Mouse (Mus musculus) spleen, postnatal 36 days (tissue): ENCODE data around the gene Apold1.

Experiments
- DNase-seq, 2 experiments: peaks; one replicate each; pipeline ENCODE4 v3.0.0; 2022; ENCODE audit warnings: low spot score in 2 of 2, mixed read lengths in 1 of 2

Apold1 gene

DNA sequence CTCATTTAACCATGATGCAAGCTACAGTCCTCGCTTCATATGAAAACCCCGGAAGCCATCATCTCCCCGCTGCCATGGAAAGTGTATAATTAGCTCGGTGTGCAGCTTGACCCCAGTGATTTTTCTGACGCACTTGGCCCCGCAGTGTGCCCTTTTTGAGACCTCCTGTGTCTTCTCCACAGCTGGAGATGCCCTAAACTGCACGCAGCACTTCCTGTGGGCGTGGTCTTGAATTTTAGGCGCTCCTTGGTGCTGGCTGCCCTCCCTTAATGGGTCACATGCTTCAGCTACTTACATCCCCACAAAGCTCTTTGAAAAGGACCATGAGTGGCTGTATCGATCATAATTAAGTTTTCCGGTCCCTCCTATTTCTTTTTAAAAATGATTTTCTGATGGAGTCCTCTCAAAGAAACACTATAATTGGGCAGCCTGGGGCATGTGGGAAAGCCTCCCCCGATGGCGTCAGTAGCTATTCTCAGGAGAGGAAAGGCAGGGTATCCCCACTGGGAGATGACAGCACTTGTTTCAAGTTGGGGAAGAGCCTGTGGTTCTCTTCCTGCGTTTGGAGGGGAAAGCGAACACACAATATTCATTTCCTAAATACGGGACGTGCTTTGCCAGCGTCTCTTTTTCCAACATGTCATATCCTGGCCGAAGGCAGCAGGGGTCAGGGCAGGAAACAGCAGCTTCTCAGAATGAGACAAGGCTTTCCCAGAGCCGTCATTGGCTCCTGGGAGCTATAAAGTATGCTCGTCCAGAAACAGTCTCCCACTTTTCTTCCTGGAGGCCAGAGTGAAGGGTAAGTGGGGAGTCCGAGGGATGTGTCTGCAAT, at the start of gene Apold1:
Gene Apold1, plus strand, starts transcription at position 488 of the 832 bp plus-strand sequence.
- peak; percentile 46 to 51 for DNase-seq

DNA sequence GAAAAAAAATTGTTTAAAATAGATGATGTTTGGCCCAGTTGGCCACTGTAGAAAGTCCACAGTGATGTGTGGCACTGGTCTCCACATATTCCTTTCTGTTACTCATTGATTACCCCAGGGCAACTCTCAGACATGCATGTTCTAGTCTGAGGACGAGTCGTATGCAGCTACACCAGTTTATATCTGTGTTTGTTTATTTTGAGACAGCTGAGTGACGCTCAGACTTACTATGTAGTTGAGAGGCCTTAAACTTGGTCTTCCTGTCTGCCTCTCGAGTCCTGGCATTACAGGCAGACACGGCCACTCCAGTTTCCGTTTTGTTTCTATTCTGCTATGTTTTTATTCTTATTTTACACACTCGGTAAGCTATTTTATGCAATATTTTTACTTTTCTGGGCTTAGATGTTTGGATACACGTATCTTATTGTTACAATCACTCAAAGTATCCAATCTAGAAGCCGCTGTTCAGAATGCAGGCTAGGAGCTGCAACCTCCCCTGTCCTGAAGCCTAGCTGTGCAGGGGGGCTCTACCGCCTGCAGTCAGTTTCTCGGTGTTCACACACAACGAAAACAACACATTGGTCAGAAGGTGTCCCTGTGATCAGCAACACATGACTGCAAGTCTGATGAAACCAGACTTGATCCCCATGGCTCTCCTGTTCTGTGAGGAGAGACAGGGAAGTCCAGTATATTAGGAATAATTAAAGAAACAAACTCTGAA, 48.9 kb upstream of the Apold1 start:
- DNase-seq = no peak

DNA sequence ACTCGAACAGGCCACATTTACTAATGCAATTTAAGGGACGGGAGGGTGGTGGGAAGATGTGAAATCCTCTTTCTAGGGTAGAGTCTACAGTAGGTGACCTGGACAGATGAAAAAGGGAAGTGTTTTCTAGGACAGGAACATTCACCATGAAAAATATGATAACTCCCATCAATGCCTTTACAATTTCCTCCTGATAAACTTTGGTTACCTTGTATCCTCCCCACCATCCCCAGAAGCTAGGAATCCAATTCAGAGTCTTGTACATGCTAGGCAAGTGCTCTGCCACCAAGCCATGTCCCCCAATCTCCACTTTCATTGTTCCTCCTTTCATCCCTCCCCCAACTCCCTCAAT, 48.3 kb upstream of the Apold1 start:
- no peak for DNase-seq

DNA sequence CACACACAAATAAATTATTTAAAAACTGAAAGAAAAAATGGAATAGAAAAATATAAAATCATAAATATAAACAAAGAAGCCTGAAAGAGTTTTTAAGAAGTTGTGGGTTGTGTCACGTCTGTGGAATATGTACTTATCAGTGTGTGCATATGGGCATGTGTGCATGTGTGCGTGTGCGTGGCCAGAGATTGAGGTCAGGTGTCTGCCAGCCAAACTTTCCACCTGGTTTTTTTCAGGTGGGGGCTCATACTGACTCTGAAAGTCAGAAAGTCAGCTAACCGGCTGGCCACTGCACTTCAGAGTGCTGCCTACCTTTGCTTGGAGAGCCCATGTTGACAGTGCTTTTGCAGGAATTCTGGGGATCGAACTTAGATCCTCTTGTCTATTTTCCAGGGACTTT, 47.2 kb upstream of the Apold1 start:
- DNase-seq = no peak

DNA sequence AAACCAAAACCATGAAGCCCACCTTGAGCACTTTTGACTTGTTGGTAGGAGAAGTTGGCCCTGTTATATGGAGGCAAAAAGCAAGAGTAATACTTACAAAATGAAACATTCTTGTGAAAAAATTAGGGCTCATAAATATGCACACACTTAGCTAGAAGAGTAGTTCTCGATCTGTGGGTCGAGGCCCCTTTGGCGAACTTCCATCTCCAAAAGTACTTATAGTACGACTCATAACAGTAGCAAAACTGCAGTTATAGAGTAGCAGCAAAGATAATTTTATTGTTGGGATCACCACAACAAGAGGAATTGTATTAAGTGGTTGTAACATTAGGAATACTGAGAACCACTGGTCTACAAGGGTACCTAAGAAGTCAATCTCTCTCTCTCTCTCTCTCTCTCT, 41.7 kb upstream of the Apold1 start:
- DNase-seq = no peak

DNA sequence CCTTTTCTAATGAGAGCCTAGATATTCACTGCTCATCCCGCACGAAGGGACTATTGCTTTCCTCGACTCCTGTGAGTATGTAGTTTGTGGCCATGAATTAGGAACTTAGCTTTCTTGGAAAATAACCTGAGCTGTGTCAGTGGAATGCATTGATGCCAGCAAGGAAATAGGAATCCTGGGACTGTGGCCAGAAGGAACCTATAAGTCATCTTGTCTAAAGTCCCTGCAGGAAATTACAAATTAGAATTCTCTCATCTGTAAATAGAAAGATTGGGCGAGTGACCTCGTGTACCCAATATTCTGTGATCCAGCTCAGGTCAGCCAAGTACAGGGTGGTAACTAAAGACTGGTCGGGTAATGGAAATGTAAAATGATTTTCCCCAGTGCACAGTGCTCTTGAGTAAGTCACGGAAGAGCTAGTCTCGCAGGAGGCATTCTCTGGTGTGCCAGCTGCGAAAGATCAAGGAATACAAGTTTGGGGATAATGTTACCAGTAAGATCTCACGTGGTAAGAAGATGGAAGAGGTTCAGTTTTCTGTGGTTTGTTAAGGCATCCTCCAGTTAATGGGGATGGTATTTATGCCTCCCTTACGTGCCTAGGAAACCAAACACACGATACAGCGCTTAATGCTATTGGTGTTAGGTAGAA, 37.6 kb upstream of the Apold1 start:
- no peak for DNase-seq

DNA sequence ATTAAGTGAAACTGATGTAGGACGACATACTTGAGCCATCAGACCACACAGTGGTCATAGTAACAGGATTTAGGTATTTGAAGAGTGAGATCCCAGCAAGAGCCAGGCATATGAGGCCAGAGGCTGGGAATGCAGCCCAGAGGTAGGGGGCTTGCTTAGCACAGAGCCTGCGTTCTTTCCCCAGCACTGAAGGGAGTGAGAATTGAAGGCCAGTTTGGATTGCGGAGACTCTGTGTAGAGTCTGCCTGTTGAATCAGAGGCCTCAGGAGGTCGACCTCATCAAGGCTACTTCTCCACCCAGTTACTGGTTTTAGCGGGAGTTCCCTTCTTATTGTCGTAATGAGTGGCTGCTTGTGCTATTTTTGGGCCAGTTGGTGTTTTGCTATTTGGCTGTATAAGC, 35.5 kb upstream of the Apold1 start:
- DNase-seq = no peak

DNA sequence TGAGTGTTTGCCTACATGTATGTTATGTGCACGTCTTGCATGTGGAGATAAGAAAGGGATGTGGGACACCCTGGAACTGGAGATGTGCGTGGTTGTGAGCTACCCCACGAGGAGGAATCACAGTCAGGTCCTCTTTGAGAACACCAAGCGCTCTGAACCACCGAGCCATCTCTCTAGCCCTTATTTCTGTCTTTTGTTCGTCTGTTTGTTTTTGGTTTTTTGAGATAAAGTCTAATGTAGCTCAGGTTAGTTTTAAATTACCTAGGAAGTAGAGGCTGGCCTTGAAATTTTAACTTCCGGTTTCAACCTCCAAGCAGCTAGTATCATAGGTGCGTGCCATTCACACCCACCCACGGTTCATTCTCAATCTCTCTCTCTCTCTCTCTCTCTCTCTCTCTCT, 34.7 kb upstream of the Apold1 start:
- DNase-seq = no peak

DNA sequence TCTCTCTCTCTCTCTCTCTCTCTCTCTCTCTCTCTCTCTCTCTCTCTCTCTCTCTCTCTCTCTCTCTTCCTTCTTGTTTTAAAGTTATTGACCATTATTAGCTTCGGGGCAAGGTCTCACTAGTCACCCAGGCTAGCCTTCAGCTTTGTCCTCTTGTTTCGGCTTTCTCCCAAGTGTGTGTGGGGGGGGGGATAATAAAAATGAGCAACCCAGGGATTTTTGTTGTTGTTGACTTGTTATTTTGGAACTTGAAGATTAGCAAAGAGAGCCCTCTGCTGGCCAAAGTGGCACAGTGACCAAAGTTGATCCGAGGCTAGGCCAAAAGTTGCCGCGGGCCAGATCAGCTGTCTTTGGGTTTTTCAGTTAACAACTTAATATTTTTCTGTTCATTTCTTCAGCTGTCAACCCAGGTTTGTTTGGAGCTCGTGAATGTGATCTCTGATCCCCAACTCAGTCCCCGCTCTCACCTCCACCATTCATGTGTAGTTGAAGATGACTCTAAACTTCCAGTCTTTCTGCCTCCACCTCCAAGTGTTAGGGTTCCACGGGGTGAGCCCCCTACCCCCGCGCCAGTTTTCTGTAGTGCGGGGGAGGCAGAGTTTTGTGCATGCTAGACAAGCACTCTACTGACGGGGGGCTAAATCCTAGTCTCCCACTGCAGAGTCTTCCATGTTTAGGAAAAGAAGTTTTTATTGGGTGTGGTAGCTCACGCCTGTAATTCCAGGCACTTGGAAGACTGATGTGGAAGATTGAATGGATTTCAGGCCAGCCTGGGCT, 34.0 kb upstream of the Apold1 start:
- peak; percentile 47 to 75 for DNase-seq

DNA sequence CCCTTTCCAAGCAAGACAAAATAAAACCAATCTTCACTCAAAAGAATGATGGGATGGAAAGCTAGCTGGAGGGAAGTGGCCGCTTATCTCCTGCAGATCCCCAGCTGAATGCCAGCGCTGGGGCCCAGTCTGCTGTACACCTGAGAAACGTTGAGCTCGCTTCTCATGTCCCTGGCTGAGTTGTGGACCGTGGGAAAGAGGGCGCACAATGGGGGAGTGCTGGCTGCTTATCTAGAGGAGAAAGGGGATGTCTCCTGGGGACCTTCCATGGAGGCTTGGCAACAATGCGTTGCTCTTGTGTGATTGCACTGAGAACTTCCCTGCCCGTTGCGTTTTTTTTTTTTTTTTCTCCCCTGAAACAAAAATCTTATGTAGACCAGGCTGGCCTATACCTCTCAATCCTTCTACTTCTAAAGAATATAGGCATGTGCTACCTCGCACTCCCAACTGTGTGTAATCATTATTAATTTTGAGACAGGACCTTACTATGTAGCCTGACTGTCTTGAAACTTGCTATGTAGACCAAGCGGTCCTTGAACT, 32.9 kb upstream of the Apold1 start:
- no peak for DNase-seq

DNA sequence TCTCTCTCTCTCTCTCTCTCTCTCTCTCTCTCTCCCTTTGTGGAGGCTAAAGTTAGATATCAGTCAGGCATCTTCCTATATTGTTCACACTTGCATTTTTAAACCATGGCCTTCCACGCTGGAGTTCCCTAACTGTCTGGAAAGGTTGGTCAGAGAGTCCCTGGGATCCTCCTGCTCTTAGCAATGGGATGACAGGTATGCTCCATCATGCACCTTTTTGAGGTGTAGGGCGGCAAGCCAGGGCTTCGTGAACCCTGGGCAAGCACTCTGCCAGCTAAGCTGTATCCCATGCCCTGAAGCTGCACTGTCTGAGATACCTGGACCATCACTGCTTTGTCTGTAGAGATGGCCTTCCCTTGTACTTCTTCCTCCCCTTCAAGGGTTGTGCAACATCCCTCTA, 32.3 kb upstream of the Apold1 start:
- DNase-seq = no peak

DNA sequence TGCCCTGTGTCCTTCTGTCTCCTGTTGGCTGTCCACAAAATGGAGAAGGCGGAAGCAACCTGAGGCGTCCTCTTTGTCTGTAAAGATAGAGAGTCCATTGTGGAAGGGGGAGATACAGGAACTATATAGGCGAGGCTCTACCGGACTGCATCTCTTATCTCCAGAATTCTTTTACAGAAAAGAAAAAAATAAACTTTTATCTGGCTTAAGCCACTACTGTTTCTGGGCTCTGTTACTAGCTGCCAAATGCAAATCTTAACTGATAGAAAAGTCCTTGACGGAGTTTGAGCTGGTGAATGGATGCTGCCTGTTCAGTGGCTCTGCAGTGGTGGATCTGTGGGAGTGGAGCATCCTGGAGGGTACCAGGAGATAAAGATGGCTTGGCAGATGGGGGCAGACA, 30.2 kb upstream of the Apold1 start:
- DNase-seq = no peak

DNA sequence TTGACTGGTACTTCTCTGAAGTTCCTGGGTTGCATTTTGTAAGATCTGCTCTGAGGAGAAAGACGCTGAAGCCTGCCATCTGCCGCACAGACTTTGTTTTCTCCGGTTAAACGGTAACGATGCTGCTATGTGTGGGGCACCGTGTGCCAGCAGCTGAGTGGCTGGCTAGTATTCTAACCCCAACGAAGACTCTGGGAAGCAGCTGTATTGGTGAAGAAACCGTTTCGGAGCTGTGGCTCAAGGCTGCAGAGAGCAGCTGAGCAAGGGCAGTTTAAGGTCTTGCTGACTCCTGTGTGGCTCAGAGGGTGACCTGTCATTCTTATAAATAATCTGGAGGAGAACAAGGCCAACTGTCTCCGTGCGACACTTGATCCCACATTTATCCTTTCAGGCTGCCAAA, 27.5 kb upstream of the Apold1 start:
- no peak for DNase-seq

DNA sequence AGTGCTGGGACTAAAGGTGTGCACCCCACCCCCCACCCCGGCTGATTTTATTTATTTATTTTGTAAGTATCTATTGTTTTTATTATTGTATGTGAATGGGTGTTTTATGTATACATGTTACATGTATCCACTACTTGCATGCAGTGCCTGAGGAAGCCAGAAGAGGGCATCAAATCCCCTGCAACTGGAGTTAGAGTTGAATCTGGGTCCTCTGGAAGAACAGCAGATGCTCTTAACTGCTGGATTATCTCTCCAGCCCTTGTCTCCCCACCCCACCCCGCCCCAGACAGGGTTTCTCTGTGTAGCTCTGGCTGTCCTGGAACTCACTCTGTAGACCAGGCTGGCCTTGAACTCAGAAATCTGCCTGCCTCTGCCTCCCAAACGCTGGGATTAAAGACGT, 25.1 kb upstream of the Apold1 start:
- no peak for DNase-seq

DNA sequence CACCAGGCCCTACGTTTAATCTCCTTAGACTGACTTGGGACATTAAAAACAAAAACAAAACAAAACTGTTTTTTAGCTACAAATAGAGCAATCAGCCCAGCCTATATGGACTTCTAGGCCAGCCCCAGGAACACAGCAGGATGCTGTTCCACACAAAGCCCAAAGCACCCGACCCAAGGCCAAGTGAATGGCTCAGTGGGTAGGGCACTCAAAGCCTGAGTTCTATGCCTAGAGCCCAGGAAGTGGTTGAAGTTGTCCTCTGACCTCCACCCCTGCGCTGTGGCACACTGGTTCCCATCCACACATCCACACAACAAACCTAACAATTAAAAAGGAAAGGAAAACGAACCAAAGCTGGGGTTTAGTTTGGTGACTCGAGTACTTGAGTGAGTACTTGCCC, 20.2 kb upstream of the Apold1 start:
- DNase-seq = no peak

DNA sequence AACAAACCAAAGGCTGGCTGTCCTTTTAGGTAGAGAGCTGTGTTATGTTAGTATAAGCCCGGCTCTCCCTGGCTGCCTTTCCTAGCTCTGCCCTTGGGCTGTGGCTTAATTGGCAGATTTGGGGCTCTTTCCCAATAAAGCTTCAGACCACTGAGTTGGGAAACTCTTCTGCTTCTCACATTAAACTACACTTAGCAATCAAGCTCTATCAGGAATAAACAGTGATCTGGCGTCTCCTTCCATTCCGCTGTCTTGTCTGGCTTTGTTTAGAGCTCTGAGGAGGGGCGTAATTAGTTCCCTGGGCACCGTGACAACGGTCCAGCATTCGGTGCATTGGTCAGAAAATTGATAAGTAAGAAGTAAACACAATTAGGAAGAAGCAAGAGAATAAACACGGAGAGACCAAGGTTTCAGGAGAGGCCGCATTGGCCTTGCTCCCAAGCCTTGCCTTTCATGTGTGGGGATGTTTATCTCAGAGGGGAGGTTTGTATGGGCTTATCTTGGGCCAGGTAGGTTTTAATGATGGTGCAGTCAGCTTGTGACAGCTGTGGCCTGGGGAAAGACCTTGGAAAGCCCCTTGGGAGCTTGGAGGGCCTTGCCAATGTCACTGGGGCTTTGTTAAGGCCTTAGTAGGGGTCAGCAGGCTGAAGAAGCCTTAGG, 19.5 kb upstream of the Apold1 start:
- no peak for DNase-seq

DNA sequence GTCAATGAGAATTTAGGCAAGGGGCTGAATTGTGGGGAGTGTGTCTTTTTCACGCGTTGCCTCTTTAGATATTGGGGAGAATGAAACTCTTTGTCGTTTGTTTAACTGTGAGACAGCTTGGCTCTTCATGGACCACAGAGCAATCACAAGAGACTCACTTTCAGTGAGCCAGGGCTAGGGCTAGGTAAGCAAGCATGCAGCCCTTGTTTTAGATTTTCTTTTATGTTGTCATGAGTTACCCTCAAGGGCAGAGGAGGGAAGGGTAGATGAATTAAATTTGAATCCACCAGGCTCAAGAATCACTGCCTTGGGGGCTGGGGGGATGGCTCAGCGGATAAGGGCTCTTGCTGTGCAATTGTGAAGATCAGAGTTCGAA, 19.0 kb upstream of the Apold1 start:
- no peak for DNase-seq

DNA sequence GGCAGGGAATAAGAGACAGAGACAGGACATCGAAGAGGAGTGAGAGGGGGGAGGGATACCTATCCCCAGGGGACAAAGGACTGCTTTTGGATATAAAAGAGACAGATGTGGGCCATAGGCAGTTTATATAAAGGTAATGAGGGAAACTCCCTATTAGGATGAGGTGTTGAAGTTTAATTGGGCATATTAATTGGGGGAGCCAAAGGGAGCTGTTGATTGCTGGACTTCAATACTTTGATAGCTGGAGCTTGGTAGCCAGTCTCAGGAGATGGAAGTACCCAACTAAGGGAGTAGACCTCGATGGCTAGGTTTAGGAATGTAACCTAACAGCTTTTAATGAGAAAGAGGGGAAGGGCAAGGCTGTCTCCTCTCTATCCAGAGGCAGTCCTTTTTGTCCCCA, 17.6 kb upstream of the Apold1 start:
- DNase-seq = no peak

DNA sequence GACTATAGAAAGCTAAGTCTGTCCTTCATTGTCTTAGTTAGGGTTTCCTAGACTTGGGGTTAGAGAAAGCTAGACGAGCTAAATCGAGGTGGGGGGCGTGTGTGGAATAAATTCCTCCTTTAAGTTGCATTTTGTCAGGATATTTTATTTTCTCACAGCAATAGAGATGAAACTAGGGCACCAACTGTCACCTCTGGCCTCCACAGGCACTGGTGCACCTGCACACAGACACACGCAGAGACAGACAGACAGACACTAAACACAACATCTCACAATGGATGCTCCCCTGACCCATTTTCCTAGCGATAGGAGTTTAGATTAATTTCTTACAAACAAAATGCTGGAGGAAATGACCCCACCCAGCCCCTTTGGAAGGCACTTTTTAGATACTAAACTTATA, 14.8 kb upstream of the Apold1 start:
- DNase-seq = no peak

DNA sequence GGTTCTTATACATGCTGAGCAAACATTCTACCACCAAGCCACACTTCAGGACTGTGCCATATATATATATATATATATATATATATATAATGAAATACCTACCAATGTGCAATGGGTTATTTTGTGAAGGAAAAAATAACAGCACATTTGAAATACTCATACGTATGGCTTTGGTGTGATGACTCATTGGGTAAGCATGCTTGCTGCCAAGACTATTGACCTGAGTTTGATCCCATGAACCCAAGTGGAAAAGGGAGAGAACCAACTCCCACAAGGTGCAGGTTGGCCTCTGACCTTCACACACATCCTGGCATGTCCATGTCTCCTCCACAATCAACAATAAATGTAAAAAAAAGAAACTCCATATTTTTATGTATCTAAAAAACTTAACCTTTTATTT, 13.2 kb upstream of the Apold1 start:
- no peak for DNase-seq

DNA sequence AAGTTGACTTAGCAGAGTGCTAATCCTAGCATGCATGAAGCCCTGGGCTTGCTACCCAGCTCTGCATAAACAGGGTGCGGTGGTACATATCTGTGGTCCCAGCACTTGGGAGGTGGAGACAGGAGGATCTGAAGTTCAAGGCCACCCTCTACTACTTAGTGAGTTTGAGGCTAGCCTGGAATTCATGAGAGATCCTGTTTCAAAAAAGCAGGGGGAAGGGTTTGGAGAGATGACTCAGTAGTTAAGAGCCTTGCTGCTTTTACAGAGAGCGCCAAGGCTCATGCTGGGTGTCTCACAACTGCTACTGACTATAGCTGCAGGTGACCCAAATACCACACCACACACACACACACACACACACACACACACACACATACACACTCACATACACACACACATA, 12.0 kb upstream of the Apold1 start:
- no peak for DNase-seq
